Mouse (Mus musculus): ENCODE measurements at regions not wholly inside any gene's neighbourhood (a gene's known extent, or its start where the extent isn't known, plus 50 kb on each side); places are given as distances from the start of the nearest gene placed in this dataset.

DNA sequence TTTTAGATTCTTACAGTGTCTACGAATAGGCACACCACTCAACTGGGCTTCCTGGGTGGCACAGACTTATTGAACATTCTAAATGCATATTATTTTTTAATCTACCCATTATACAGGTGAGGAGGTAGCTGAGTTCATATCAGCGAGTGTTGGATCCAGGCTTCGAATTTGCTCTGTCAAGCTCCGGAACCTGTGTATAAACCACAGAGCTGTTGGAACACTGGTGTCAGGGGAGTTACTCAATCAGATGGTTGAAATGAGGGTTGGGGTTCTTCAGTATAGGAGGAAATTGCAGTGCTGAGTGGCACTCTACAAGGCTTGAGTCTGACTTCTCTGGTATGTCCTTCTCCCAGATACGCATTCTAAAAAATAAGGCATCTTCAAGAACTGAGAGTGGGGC, 263.1 kb downstream of the Maf start:
- TF ChIP-seq EP300 (IDR thresholded peaks at IDR 0.05; ENCODE audit: low read depth) (no peak), CTCF (IDR thresholded peaks at IDR 0.05; ENCODE audit: low read depth) (no peak)

Data from liver, postnatal 0 days (tissue).